In the genomic region with DNA sequence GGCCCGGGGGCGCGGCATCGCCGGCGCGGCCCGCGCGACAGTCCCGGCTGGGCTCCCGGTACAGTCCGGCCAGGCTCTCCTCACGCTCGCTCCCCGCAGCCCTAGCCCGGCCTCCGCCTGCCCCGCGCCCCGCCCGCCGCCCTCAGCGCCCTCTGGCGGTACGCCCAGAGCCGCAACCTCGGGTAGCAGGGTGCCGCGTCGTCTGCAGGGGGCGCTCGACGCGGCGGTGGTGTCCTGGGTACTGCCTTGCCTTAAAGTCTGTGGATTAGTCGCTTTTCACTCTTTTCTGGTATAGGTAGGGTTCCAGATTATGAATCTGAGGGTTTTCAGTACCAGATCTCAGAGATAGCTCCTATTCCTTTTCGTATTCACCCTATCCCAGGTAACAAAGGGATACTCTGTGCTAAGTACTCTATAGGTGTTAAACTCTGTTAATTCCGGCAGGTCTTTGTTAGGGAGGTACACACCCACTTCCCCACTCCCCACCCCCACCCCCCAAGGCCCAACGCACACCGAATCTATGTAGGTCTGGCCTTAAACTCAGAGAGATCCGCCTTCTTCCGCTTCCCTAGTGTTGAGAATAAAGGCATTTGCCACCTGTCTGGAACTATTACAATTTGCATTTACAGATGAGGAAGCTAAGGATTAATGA, we compare ENCODE assay signal across 8 mouse cellular contexts. TPM values are rescaled to one million over a fixed set of nuclear protein-coding genes. Genes with fewer than 3 reads are reported as not detected.
DNase-seq lines count a peak whose midpoint lies in the region; ATAC-seq and TF ChIP-seq lines count a peak whose summit lies in the region.

A gene (minus strand): TSS at position 95 of the 652 bp plus-strand sequence.

- H3K9me3 ChIP-seq in intestine, embryonic 16.5 days (ENCODE audit: control insufficient read depth, low read length), result no peaks in the 10 kb centered on the region
- no peaks in the 10 kb centered on the region for H3K9me3 ChIP-seq in limb, embryonic 10.5 days (replicated peaks)
- H3K9me3 ChIP-seq in midbrain, embryonic 12.5 days, result no peaks in the 10 kb centered on the region

- TF ChIP-seq CTCF in small intestine, adult 2 months (IDR thresholded peaks at IDR 0.05; ENCODE audit: extremely low read depth, insufficient read length, insufficient replicate concordance, low read depth, low read length), result peak; percentile 99

- WGBS in intestine, embryonic 16.5 days, result 7% methylated on average over 43 of the region's 43 CpGs
- WGBS in limb, embryonic 10.5 days, result 7% methylated on average over 43 of the region's 43 CpGs
- 8% methylated on average over 43 of the region's 43 CpGs for WGBS in midbrain, embryonic 12.5 days
- 7% methylated on average over 43 of the region's 43 CpGs for WGBS in small intestine, adult 2 months

- TF ChIP-seq POLR2A in small intestine, adult 2 months (IDR thresholded peaks at IDR 0.05; ENCODE audit: low read depth, low read length), result no peak

- peak within 1 kb of the TSS; percentile 83 for H3K9ac ChIP-seq in intestine, embryonic 16.5 days (ENCODE audit: low read depth, low read length)
- peak within 1 kb of the TSS; percentile 44 for H3K9ac ChIP-seq in midbrain, embryonic 12.5 days (replicated peaks)

- ATAC-seq in intestine, embryonic 16.5 days, result peak; percentile 78
- ATAC-seq in midbrain, embryonic 12.5 days (ENCODE audit: low FRiP score, low read depth), result peak; percentile 83

- peak within 1 kb of the TSS; percentile 62 for H3K4me3 ChIP-seq in intestine, embryonic 16.5 days (ENCODE audit: low read length)
- peak within 1 kb of the TSS; percentile 68 for H3K4me3 ChIP-seq in limb, embryonic 10.5 days
- H3K4me3 ChIP-seq in midbrain, embryonic 12.5 days, result peak within 1 kb of the TSS; percentile 48
- peak within 1 kb of the TSS; percentile 71 for H3K4me3 ChIP-seq in small intestine, adult 2 months (ENCODE audit: low read depth, low read length)

- H3K36me3 ChIP-seq in intestine, embryonic 16.5 days (ENCODE audit: control insufficient read depth, insufficient read depth, low read length), result no peaks in the 10 kb centered on the region
- no peaks in the 10 kb centered on the region for H3K36me3 ChIP-seq in limb, embryonic 10.5 days
- H3K36me3 ChIP-seq in midbrain, embryonic 12.5 days, result no peaks in the 10 kb centered on the region
- H3K36me3 ChIP-seq in small intestine, adult 2 months (ENCODE audit: control insufficient read depth, insufficient read depth, low read length), result no peaks in the 10 kb centered on the region

- peak; percentile 69 for DNase-seq in adrenal gland, adult 8-10 months
- peak; percentile 88 for DNase-seq in embryo, embryonic 11 days
- peak; percentile 69 to 77 for DNase-seq in gastrocnemius, postnatal 4 days (ENCODE audit: low spot score in 2 of 2)
- peak; percentile 92 for DNase-seq in limb, embryonic 10.5 days (ENCODE audit: low spot score)
- no peak for DNase-seq in MN1 (ENCODE audit: low spot score)

- H3K27ac ChIP-seq in intestine, embryonic 16.5 days (ENCODE audit: low read length), result peak within 1 kb of the TSS; percentile 14
- H3K27ac ChIP-seq in limb, embryonic 10.5 days, result peak within 1 kb of the TSS; percentile 89
- no peak within 1 kb of the TSS for H3K27ac ChIP-seq in midbrain, embryonic 12.5 days (replicated peaks)
- H3K27ac ChIP-seq in small intestine, adult 2 months (ENCODE audit: insufficient read depth, low read depth, low read length), result peak within 1 kb of the TSS; percentile 4

- no peaks in the 10 kb centered on the region for H3K27me3 ChIP-seq in intestine, embryonic 16.5 days (replicated peaks; ENCODE audit: control insufficient read depth, insufficient read depth, low read length)
- H3K27me3 ChIP-seq in limb, embryonic 10.5 days (ENCODE audit: low read depth, poor library complexity, severe bottlenecking), result peaks cover 10% of the 10 kb centered on the region; the same call in 1 of the 2 replicates
- H3K27me3 ChIP-seq in midbrain, embryonic 12.5 days, result peaks cover 34% of the 10 kb centered on the region
- no peaks in the 10 kb centered on the region for H3K27me3 ChIP-seq in small intestine, adult 2 months (ENCODE audit: control insufficient read depth, insufficient read depth, low read length)

- H3K4me1 ChIP-seq in intestine, embryonic 16.5 days (ENCODE audit: control insufficient read depth, insufficient read depth, low read length), result peaks cover 17% of the 10 kb centered on the region; the same call in 1 of the 2 replicates
- H3K4me1 ChIP-seq in limb, embryonic 10.5 days, result peaks cover 60% of the 10 kb centered on the region
- peaks cover 17% of the 10 kb centered on the region for H3K4me1 ChIP-seq in midbrain, embryonic 12.5 days
- H3K4me1 ChIP-seq in small intestine, adult 2 months (ENCODE audit: control insufficient read depth, insufficient read depth, insufficient read length, low read length), result peaks cover 20% of the 10 kb centered on the region

- H3K4me2 ChIP-seq in intestine, embryonic 16.5 days (ENCODE audit: low read depth, low read length), result peak within 1 kb of the TSS; percentile 67
- peak within 1 kb of the TSS; percentile 75 for H3K4me2 ChIP-seq in midbrain, embryonic 12.5 days (replicated peaks)

RNA-seq across cellular contexts. Expression of the gene that starts here (rescaled TPM):
- total RNA-seq in adrenal gland, adult 8-10 months (2022), result 1 to 10 TPM in 3 of 4 experiments, under 1 TPM in 1; 0.94 to 2.0 (median 1.4) TPM
- under 1 TPM; 0.26 to 0.39 TPM for total RNA-seq in gastrocnemius, postnatal 4 days (2021)
- polyA plus RNA-seq in intestine, embryonic 16.5 days (2015; fragmentation: Nextera tagmentation; extraction: Ambion mirVana), result 9.9 and 10.1 TPM in 2 replicates
- 6.8 and 8.4 TPM in 2 replicates for polyA plus RNA-seq in limb, embryonic 10.5 days (2016; fragmentation: Nextera tagmentation; extraction: Ambion mirVana)
- 1.1 and 1.5 TPM in 2 replicates for polyA plus RNA-seq in midbrain, embryonic 12.5 days (2016; fragmentation: Nextera tagmentation; extraction: Ambion mirVana)
- 58.3 and 65.5 TPM in 2 replicates for polyA plus RNA-seq in small intestine, adult 2 months (2012; rRNA removed)

Comparison
In these comparisons a context has a peak if more than half of its experiments do, and no peak if none do; other contexts are left out.
1. Peak in DNase-seq in gastrocnemius, postnatal 4 days; RNA of the gene not detected or under 1 TPM.